Mouse (Mus musculus) liver, embryonic 14.5 days (tissue): ENCODE measurements around the gene Cfdp1. TPM values are rescaled to one million over a fixed set of nuclear protein-coding genes. Genes with fewer than 3 reads are reported as not detected.

Source experiments
- ATAC-seq: fragments of 200-750 bp; cut with Nextera tagmentation; 2 replicates; pipeline ENCODE4 v1.8.0; 2017; ENCODE audit warnings: moderate number of reproducible peaks, mild to moderate bottlenecking, moderate library complexity; ENCODE audit not compliant: insufficient read depth
- DNase-seq, 3 experiments: peaks; one replicate each; pipeline ENCODE4 v3.0.0-alpha.2; 2012 to 2013; ENCODE audit warnings: low read depth in 3 of 3, low spot score in 3 of 3
- H3K27ac ChIP-seq: fragments of 300-500 bp; sonication (generic); 2 replicates; pipeline ENCODE4 v1.5.1; 2014; ENCODE audit warnings: moderate library complexity, mild to moderate bottlenecking, control low read depth, inconsistent platforms
- H3K27me3 ChIP-seq: fragments of 300-500 bp; sonication (generic); 2 replicates; pipeline ENCODE4 v1.6.1; 2014; ENCODE audit warnings: mild to moderate bottlenecking, low read length, moderate library complexity; ENCODE audit not compliant: control insufficient read depth, insufficient read depth
- H3K36me3 ChIP-seq: fragments of 300-500 bp; sonication (generic); replicated peaks from 2 replicates; pipeline ENCODE4 v1.6.1; 2014; ENCODE audit warnings: low read depth; ENCODE audit not compliant: control insufficient read depth, insufficient read depth
- H3K4me1 ChIP-seq, 2 experiments: fragments of 200-500 bp in 1 of 2; fragments of 300-500 bp in 1 of 2; sonication (generic) in 1 of 2; replicated peaks; 2 replicates each; pipeline ENCODE4 v1.6.1; 2012 to 2014; ENCODE audit warnings: antibody characterized with exemption in 1 of 2, inconsistent platforms in 1 of 2, low read length in 1 of 2; ENCODE audit not compliant: control insufficient read depth in 2 of 2, insufficient read depth in 2 of 2
- H3K4me2 ChIP-seq: fragments of 300-500 bp; sonication (generic); 2 replicates; pipeline ENCODE4 v1.6.1; 2014; ENCODE audit warnings: low read depth, mild to moderate bottlenecking, control low read depth, moderate library complexity
- H3K4me3 ChIP-seq, 2 experiments: fragments of 200-500 bp in 1 of 2; fragments of 300-500 bp in 1 of 2; sonication (generic) in 1 of 2; 2 replicates each; pipeline ENCODE4 v1.5.1; 2012 to 2014; ENCODE audit warnings: low read depth in 2 of 2, low read length in 2 of 2, mild to moderate bottlenecking in 2 of 2, control low read depth in 1 of 2, inconsistent platforms in 1 of 2, moderate library complexity in 1 of 2; ENCODE audit not compliant: insufficient read depth in 1 of 2
- H3K9ac ChIP-seq: fragments of 300-500 bp; sonication (generic); replicated peaks from 2 replicates; pipeline ENCODE4 v1.6.1; 2014; ENCODE audit warnings: mild to moderate bottlenecking, control low read depth, moderate library complexity
- H3K9me3 ChIP-seq: fragments of 300-500 bp; sonication (generic); 2 replicates; pipeline ENCODE4 v1.6.1; 2016; ENCODE audit warnings: low read length, mixed read lengths; ENCODE audit not compliant: control insufficient read depth
- CTCF ChIP-seq: IDR thresholded peaks from 2 replicates; pipeline ENCODE4 v1.5.1; 2016; ENCODE audit warnings: antibody characterized with exemption, low read depth, control low read depth
- EP300 ChIP-seq: IDR thresholded peaks from 2 replicates; pipeline ENCODE4 v1.6.1; 2016; ENCODE audit warnings: antibody characterized with exemption, low read depth
- WGBS: fragments of 180-500 bp; shearing (Covaris S2); extraction: QIAGEN DNeasy Blood & Tissue Kit; methylation state at CpG from one replicate; pipeline ENCODE4 v1.1.7; 2014; ENCODE audit not compliant: insufficient replicate concordance; 5-methylcytosine and 5-hydroxymethylcytosine counted together
- polyA plus RNA-seq, 2 experiments: library from polyadenylated mRNA; depleted of rRNA in 1 of 2; stranded (reverse) in 1 of 2; unstranded in 1 of 2; fragments of >200 nt; fragmentation: Nextera tagmentation in 1 of 2; extraction: Ambion mirVana in 1 of 2; gene quantifications; 2 replicates each; pipeline versions ENCODE4 v1.2.1 to v1.2.3; 2012 to 2014

Gene Cfdp1
- polyA plus RNA-seq, 2 experiments, result 46.8 to 82.8 TPM

GRCm38 (mm10) chr8:111780697-111781424 lies 73.2 kb downstream of the Cfdp1 start:
- TF ChIP-seq CTCF (no peak), EP300 (no peak)
- no peaks in the 10 kb centered on the region for H3K27me3 ChIP-seq
- no peak overlapping the region for H3K27ac ChIP-seq
- no peaks in the 10 kb centered on the region for H3K9me3 ChIP-seq
- peaks cover 0 to 11% of the 10 kb centered on the region in 2 experiments; a peak in 1 of 4 replicates for H3K4me1 ChIP-seq
- H3K9ac ChIP-seq, result no peak overlapping the region
- ATAC-seq, result no peak
- DNase-seq, result no peak
- H3K36me3 ChIP-seq, result no peaks in the 10 kb centered on the region; the same call in 1 of the 2 replicates
- 69% methylated on average over 10 of the region's 10 CpGs for WGBS
- no peak overlapping the region for H3K4me3 ChIP-seq
- H3K4me2 ChIP-seq, result no peak overlapping the region

- 71% methylated on average over 7 of the region's 7 CpGs for WGBS
- Histone ChIP-seq H3K9ac (no peak overlapping the region), H3K27ac (no peak overlapping the region), H3K4me3 (no peak overlapping the region), H3K4me2 (no peak overlapping the region), H3K4me1 (peaks cover 0 to 11% of the 10 kb centered on the region in 2 experiments; a peak in 1 of 4 replicates), H3K9me3 (no peaks in the 10 kb centered on the region), H3K36me3 (no peaks in the 10 kb centered on the region; the same call in none of the 2 replicates), H3K27me3 (no peaks in the 10 kb centered on the region)
- peak; percentile 10 to 23 (median 12) for DNase-seq
- ATAC-seq, result peak; percentile 47
- TF ChIP-seq EP300 (no peak), CTCF (no peak)
Measured at GRCm38 (mm10) chr8:111779690-111780089, 74.4 kb downstream of the Cfdp1 start.

- Histone ChIP-seq H3K36me3 (no peaks in the 10 kb centered on the region; the same call in none of the 2 replicates), H3K9me3 (no peaks in the 10 kb centered on the region), H3K27ac (no peak overlapping the region), H3K4me3 (no peak overlapping the region), H3K4me1 (peaks cover 0 to 11% of the 10 kb centered on the region in 2 experiments; a peak in 1 of 4 replicates), H3K27me3 (no peaks in the 10 kb centered on the region), H3K4me2 (no peak overlapping the region), H3K9ac (no peak overlapping the region)
- no peak for TF ChIP-seq EP300
- TF ChIP-seq CTCF, result no peak
- ATAC-seq (no peak), DNase-seq (no peak)
- WGBS, result 69% methylated on average over 7 of the region's 7 CpGs
Measured at GRCm38 (mm10) chr8:111778801-111779200, 75.3 kb downstream of the Cfdp1 start.

GRCm38 (mm10) chr8:111776492-111776891 lies 77.6 kb downstream of the Cfdp1 start:
- TF ChIP-seq EP300, result no peak
- TF ChIP-seq CTCF, result no peak
- H3K4me2 ChIP-seq, result no peak overlapping the region
- H3K36me3 ChIP-seq, result no peaks in the 10 kb centered on the region; the same call in none of the 2 replicates
- no peak overlapping the region for H3K27ac ChIP-seq
- DNase-seq (no peak), ATAC-seq (no peak)
- no peaks in the 10 kb centered on the region for H3K9me3 ChIP-seq
- H3K27me3 ChIP-seq, result no peaks in the 10 kb centered on the region
- no peak overlapping the region for H3K9ac ChIP-seq
- 0 out of 4 replicates have a peak, but pooled peaks cover 0 to 11% of the 10 kb centered on the region in 2 experiments for H3K4me1 ChIP-seq
- H3K4me3 ChIP-seq, result no peak overlapping the region
- WGBS, result 62% methylated on average over 4 of the region's 4 CpGs

GRCm38 (mm10) chr8:111775766-111776165 lies 78.3 kb downstream of the Cfdp1 start:
- Histone ChIP-seq H3K9me3 (no peaks in the 10 kb centered on the region), H3K27ac (no peak overlapping the region), H3K27me3 (no peaks in the 10 kb centered on the region), H3K36me3 (no peaks in the 10 kb centered on the region; the same call in none of the 2 replicates), H3K9ac (no peak overlapping the region), H3K4me2 (no peak overlapping the region), H3K4me3 (no peak overlapping the region), H3K4me1 (0 out of 4 replicates have a peak, but pooled peaks cover 0 to 11% of the 10 kb centered on the region in 2 experiments)
- ATAC-seq (no peak), DNase-seq (no peak)
- WGBS, result 80% methylated on average over 6 of the region's 6 CpGs
- TF ChIP-seq CTCF, result no peak
- no peak for TF ChIP-seq EP300
